8 mouse cellular contexts compared by ENCODE assay signal in genomic region chr10:19711551-19712171, GRCm38 (mm10). TPM values are rescaled to one million over a fixed set of nuclear protein-coding genes. Genes with fewer than 3 reads are reported as not detected.
DNase-seq lines count a peak whose midpoint lies in the region; ATAC-seq and TF ChIP-seq lines count a peak whose summit lies in the region.

No protein-coding gene starts in this region.

- peak; percentile 38 for DNase-seq in embryo, embryonic 10.5 days (ENCODE audit: low spot score)
- no peak for DNase-seq in embryo, embryonic 9.5 days (ENCODE audit: extremely low spot score)
- DNase-seq in lung, postnatal 10 days, result peak; percentile 26
- DNase-seq in lung, postnatal 4 days, result no peak
- no peak for DNase-seq in heart, postnatal 0 days (ENCODE audit: low spot score)
- no peak for DNase-seq in layer of hippocampus, adult 8-10 months (ENCODE audit: low spot score in 2 of 2)
- no peak for DNase-seq in ovary, postnatal 10 days (ENCODE audit: low spot score)

- H3K36me3 ChIP-seq in heart, postnatal 0 days (replicated peaks; ENCODE audit: control insufficient read depth, insufficient read depth, low read length), result no peaks in the 10 kb centered on the region
- no peaks in the 10 kb centered on the region for H3K36me3 ChIP-seq in neural tube, embryonic 13.5 days

- no peak for TF ChIP-seq CTCF in heart, postnatal 0 days (IDR thresholded peaks at IDR 0.05; ENCODE audit: low read depth)

- no peaks in the 10 kb centered on the region for H3K9me3 ChIP-seq in heart, postnatal 0 days (replicated peaks; ENCODE audit: control insufficient read depth, low read length)
- no peaks in the 10 kb centered on the region for H3K9me3 ChIP-seq in neural tube, embryonic 13.5 days

- TF ChIP-seq EP300 in heart, postnatal 0 days (IDR thresholded peaks at IDR 0.05; ENCODE audit: low read depth), result no peak

- H3K27ac ChIP-seq in heart, postnatal 0 days (ENCODE audit: low read depth), result no peak overlapping the region
- H3K27ac ChIP-seq in neural tube, embryonic 13.5 days (replicated peaks), result no peak overlapping the region

- H3K27me3 ChIP-seq in heart, postnatal 0 days (ENCODE audit: control insufficient read depth, insufficient read depth, low read length), result peaks cover 15% of the 10 kb centered on the region
- peaks cover 33% of the 10 kb centered on the region for H3K27me3 ChIP-seq in neural tube, embryonic 13.5 days

- no peak overlapping the region for H3K9ac ChIP-seq in heart, postnatal 0 days (replicated peaks; ENCODE audit: low read depth, low read length)
- peak overlapping the region; percentile 68; the same call in 1 of the 2 replicates for H3K9ac ChIP-seq in neural tube, embryonic 13.5 days

- peak overlapping the region; percentile 89; the same call in 1 of the 2 replicates for H3K4me2 ChIP-seq in heart, postnatal 0 days (ENCODE audit: low read depth, low read length)
- H3K4me2 ChIP-seq in neural tube, embryonic 13.5 days, result peak overlapping the region; percentile 86

- WGBS in heart, postnatal 0 days, result 35% methylated on average over 7 of the region's 7 CpGs
- 43% methylated on average over 7 of the region's 7 CpGs for WGBS in neural tube, embryonic 13.5 days

- no peak for ATAC-seq in heart, postnatal 0 days (ENCODE audit: insufficient read depth, low read depth)
- no peak for ATAC-seq in neural tube, embryonic 13.5 days (ENCODE audit: low read depth)

- H3K4me3 ChIP-seq in heart, postnatal 0 days (ENCODE audit: low read depth, low read length), result peak overlapping the region; percentile 50; the same call in 1 of the 2 replicates
- H3K4me3 ChIP-seq in neural tube, embryonic 13.5 days, result no peak overlapping the region

- peaks cover 10% of the 10 kb centered on the region; the same call in 1 of the 2 replicates for H3K4me1 ChIP-seq in heart, postnatal 0 days (ENCODE audit: control insufficient read depth, insufficient read depth)
- H3K4me1 ChIP-seq in neural tube, embryonic 13.5 days (replicated peaks), result peaks cover 9% of the 10 kb centered on the region

RNA-seq across cellular contexts. Expression of gene Il20ra, which starts 0.7 kb away (rescaled TPM):
- not detected in 2 replicates for total RNA-seq in heart, postnatal 0 days (2014; rRNA removed; ENCODE audit: low replicate concordance)
- not detected in 2 replicates for polyA plus RNA-seq in heart, postnatal 0 days (2015; fragmentation: Nextera tagmentation; extraction: Ambion mirVana)
- polyA plus RNA-seq in neural tube, embryonic 13.5 days (2015; fragmentation: Nextera tagmentation; extraction: Ambion mirVana), result 0.18 TPM in 1 of 2 replicates, not detected in the other
- total RNA-seq in layer of hippocampus, adult 8-10 months (2022), result not detected

Comparison
In these comparisons a context has a peak if more than half of its experiments do, and no peak if none do; other contexts are left out.
1. DNase-seq: peak in embryo, embryonic 10.5 days (single experiment) and lung, postnatal 10 days (single experiment); none in embryo, embryonic 9.5 days (single experiment), lung, postnatal 4 days (0 of 2), heart, postnatal 0 days (single experiment), layer of hippocampus, adult 8-10 months (0 of 2) and ovary, postnatal 10 days (single experiment).